Mouse (Mus musculus): ENCODE measurements around the gene Gm8653. TPM values are rescaled to one million over a fixed set of nuclear protein-coding genes. Genes with fewer than 3 reads are reported as not detected.

Gm8653 gene
- polyA plus RNA-seq (2017; shearing (Covaris generic)): not detected

GRCm38 (mm10) chr7:22201164-22201563 is at the start of gene Gm8653:
Gene Gm8653 (minus strand): TSS chr7:22201264.

GRCm38 (mm10) chr7:22229384-22229783 is 28.3 kb upstream of the Gm8653 start, which contains the start of gene Gm8453:
Gene Gm8453 (minus strand): TSS chr7:22229484.

GRCm38 (mm10) chr7:22189077-22189476 is 12.0 kb downstream of the Gm8653 start, which contains the start of gene Vmn1r143:
Gene Vmn1r143 (plus strand): TSS chr7:22189377.

GRCm38 (mm10) chr7:22163935-22164334 is 37.1 kb downstream of the Gm8653 start, which contains the start of gene Vmn1r142:
Gene Vmn1r142 (minus strand): TSS chr7:22164035.

Other genes starting within 250 kb of the Gm8653 start
- not detected for gene Vmn1r137, start 206.7 kb downstream of the Gm8653 start, polyA plus RNA-seq (2017; shearing (Covaris generic))
- not detected for gene Vmn1r138, start 172.4 kb downstream of the Gm8653 start, polyA plus RNA-seq (2017; shearing (Covaris generic))
- gene Gm6176, start 145.0 kb downstream of the Gm8653 start, polyA plus RNA-seq (2017; shearing (Covaris generic)): not detected
- not detected for gene Vmn1r139, start 132.2 kb downstream of the Gm8653 start, polyA plus RNA-seq (2017; shearing (Covaris generic))
- not detected for gene Gm16451, start 83.0 kb downstream of the Gm8653 start, polyA plus RNA-seq (2017; shearing (Covaris generic))
- gene Gm10666, start 66.5 kb downstream of the Gm8653 start, polyA plus RNA-seq (2017; shearing (Covaris generic)): not detected
- gene Vmn1r142, start 37.2 kb downstream of the Gm8653 start, polyA plus RNA-seq (2017; shearing (Covaris generic)): not detected
- not detected for gene Vmn1r143, start 11.9 kb downstream of the Gm8653 start, polyA plus RNA-seq (2017; shearing (Covaris generic))
- not detected for gene Gm8453, start 28.2 kb upstream of the Gm8653 start, polyA plus RNA-seq (2017; shearing (Covaris generic))
- gene Gm4187, start 128.5 kb upstream of the Gm8653 start, polyA plus RNA-seq (2017; shearing (Covaris generic)): not detected
- gene Gm8660, start 169.8 kb upstream of the Gm8653 start, polyA plus RNA-seq (2017; shearing (Covaris generic)): not detected
- not detected for gene Vmn1r148, start 212.3 kb upstream of the Gm8653 start, polyA plus RNA-seq (2017; shearing (Covaris generic))
- gene Vmn1r149, start 237.0 kb upstream of the Gm8653 start, polyA plus RNA-seq (2017; shearing (Covaris generic)): not detected